Mouse (Mus musculus) myocyte (in vitro differentiated cells): ENCODE measurements around the gene Pipox.

Source experiments
- CEBPB ChIP-seq: IDR thresholded peaks from 2 replicates; pipeline ENCODE4 v1.6.1; 2011; ENCODE audit warnings: mild to moderate bottlenecking, moderate library complexity; ENCODE audit not compliant: poor library complexity, insufficient read depth, severe bottlenecking
- E2F4 ChIP-seq: IDR thresholded peaks from one replicate; pipeline ENCODE4 v1.6.1; 2011; ENCODE audit warnings: mild to moderate bottlenecking, control low read depth, moderate library complexity; ENCODE audit not compliant: insufficient read depth
- MAX ChIP-seq: IDR thresholded peaks from one replicate; pipeline ENCODE4 v1.6.1; 2011; ENCODE audit warnings: low read depth, mild to moderate bottlenecking, control low read depth
- MYOD1 ChIP-seq, 3 experiments: IDR thresholded peaks; one replicate each; pipeline ENCODE4 v1.6.1; 2011; ENCODE audit warnings: control low read depth in 2 of 3, low read depth in 2 of 3, mild to moderate bottlenecking in 2 of 3, moderate library complexity in 1 of 3; ENCODE audit not compliant: insufficient read length in 2 of 3, control insufficient read depth in 1 of 3
- MYOG ChIP-seq, 3 experiments: IDR thresholded peaks; one replicate each; pipeline ENCODE4 v1.6.1; 2011; ENCODE audit warnings: control low read depth in 2 of 3, low read depth in 2 of 3, mild to moderate bottlenecking in 2 of 3; ENCODE audit not compliant: insufficient read length in 2 of 3, control insufficient read depth in 1 of 3, insufficient read depth in 1 of 3
- POLR2A ChIP-seq: IDR thresholded peaks from one replicate; pipeline ENCODE4 v1.6.1; 2011; ENCODE audit warnings: low read depth, mild to moderate bottlenecking, control low read depth, moderate library complexity; ENCODE audit not compliant: insufficient read length
- POLR2AphosphoS2 ChIP-seq: IDR thresholded peaks from one replicate; pipeline ENCODE4 v1.6.1; 2011; ENCODE audit warnings: low read depth, control low read depth; ENCODE audit not compliant: insufficient read length
- TCF12 ChIP-seq: IDR thresholded peaks from one replicate; pipeline ENCODE4 v1.6.1; 2011; ENCODE audit warnings: mild to moderate bottlenecking, control low read depth; ENCODE audit not compliant: poor library complexity, insufficient read depth, severe bottlenecking
- USF1 ChIP-seq: IDR thresholded peaks from one replicate; pipeline ENCODE4 v1.6.1; 2011; ENCODE audit warnings: low read depth, mild to moderate bottlenecking, control low read depth, moderate library complexity

DNA sequence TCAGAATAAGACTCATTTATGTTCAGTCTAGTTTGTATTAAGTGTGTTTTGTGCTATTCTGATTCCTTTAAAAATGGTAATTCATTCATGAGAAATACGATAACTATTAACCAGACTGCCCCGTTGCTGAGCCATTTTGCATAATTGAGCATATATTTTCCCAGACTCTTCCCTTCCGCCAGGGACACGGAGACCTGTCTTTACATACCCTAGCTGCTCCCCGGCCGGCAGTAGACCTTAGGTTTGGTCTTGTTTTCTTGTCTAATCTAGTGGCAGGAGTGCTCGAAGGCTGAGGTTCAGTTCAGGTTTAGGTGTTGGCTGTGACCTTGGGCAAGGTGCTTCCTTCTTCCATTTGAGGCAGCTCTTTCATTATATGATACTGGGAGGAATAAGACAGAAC, 31.0 kb downstream of the Pipox start:
- no peak for TF ChIP-seq E2F4
- TF ChIP-seq POLR2A = no peak
- TF ChIP-seq MYOD1 (IDR thresholded peaks at IDR 0.05; ENCODE audit: control insufficient read depth in 1 of 3, insufficient read length in 2 of 3, low read depth in 2 of 3) = no peak
- no peak for TF ChIP-seq POLR2AphosphoS2
- no peak for TF ChIP-seq MAX
- TF ChIP-seq MYOG (IDR thresholded peaks at IDR 0.05; ENCODE audit: control insufficient read depth in 1 of 3, insufficient read depth in 1 of 3, insufficient read length in 2 of 3, low read depth in 2 of 3) = no peak
- no peak for TF ChIP-seq TCF12
- no peak for TF ChIP-seq CEBPB
- TF ChIP-seq USF1 = no peak
